Mouse (Mus musculus) layer of hippocampus, adult 11-12 months (tissue): ENCODE measurements at regions not wholly inside any gene's neighbourhood (a gene's known extent, or its start where the extent isn't known, plus 50 kb on each side); places are given as distances from the start of the nearest gene placed in this dataset.
A peak's percentile ranks its signal among the peaks of the same experiment; 100 is the strongest.
"Not testable (repeated sequence)": the region's sequence is repeated elsewhere in the genome, so short reads cannot be mapped to it uniquely, and the experiment has no call there.

Source experiments
- DNase-seq: peaks from one replicate; pipeline ENCODE4 v3.0.0; 2022; ENCODE audit warnings: low spot score

DNA sequence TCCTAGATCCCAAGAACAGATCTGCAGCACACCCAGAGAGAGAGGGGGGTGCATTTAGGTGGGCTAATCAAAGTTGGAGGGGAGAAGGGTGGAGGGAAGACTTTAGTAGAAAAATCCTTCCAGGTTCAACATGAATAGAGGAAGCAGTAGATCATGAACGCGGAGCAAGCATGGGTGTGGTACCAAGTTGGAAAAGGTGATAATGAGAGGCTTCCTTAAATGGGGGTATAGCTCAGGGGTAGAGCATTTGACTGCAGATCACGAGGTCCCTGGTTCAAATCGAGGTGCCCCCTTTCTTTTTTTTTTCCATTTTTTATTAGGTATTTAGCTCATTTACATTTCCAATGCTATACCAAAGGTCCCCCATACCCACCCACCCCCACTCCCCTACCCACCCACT, 54.0 kb upstream of the Krba1 start:
- not testable (repeated sequence) for DNase-seq

DNA sequence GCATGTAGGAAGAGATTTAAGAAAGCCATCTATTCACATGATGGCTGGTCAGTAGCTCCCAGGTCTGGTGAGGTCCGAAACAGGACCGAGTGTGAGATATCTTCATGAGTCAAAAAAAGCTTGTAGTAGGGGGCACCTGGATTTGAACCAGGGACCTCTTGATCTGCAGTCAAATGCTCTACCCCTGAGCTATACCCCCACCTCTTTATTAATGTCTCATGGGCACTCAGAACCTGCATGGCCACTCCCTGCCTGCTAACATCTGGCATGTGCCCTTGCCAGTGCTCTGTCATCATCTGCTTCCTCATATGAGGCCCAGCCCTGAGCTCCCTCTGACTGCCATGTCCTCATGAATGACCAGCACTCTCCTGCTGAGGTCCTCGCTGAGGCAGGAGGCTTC, 58.4 kb upstream of the Krba1 start:
- not testable (repeated sequence) for DNase-seq

DNA sequence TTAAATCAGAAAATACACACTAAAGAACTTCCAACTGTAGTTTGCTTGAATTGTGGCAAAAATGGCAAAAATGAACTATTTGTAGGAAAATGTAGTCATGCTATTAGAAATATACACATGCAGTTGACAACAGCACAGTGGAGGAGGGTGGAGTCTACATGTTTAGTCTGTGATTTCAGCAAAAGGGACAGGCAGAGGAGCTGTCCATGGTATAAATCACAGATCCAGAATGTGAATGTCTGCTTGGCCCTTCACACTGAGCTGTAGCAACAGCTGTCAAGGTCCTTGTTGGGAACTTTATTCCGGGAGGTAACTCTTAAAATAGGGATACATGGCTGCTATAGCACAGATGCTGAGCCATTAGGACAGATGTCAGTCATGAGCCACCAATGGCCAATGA, 107.4 kb upstream of the Krba1 start:
- no peak for DNase-seq

DNA sequence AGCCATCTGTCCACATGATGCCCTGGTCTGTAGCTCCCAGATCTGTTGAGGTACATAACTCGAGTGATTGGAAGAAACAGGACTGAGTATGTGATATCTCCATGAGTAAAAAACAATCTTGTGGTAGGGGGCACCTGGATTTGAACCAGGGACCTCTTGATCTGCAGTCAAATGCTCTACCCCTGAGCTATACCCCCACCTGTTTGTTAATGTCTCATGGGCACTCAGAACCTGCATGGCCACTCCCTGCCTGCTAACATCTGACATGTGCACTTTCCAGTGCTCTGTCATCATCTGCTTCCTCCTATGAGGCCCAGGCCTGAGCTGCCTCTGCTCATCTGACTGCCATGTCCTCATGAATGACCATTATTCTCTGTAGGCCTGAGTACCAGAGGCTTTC, 115.7 kb upstream of the Krba1 start:
- DNase-seq, result not testable (repeated sequence)

DNA sequence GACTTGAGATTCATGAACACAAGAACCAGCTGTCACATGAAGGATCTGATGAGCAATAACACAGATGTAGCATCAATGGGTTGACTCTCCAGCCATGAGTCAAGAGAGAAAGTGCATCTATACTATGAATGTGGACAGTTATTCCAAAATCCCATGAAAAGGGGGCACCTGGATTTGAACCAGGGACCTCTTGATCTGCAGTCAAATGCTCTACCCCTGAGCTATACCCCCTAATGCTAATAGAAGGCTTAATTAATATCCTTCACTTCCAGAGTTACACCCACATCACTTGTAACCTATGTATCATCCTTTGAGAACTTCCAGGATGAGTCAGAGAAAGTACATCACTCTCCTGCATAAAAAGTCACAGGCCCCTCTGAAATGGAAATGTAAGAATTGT, 133.8 kb upstream of the Krba1 start:
- not testable (repeated sequence) for DNase-seq

DNA sequence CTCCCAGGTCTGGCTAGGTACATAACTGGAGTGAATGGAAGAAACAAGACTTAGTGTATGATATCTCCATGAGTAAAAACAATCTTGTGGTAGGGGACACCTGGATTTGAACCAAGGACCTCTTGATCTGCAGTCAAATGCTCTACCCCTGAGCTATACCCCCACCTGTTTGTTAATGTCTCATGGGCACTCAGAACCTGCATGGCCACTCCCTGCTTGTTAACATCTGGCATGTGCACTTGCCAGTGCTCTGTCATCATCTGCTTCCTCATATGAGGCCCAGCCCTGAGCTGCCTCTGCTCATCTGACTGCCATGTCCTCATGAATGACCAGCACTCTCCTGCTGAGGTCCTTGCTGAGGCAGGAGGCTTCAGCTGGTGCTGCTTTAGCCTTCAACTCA, 142.4 kb upstream of the Krba1 start:
- not testable (repeated sequence) for DNase-seq

DNA sequence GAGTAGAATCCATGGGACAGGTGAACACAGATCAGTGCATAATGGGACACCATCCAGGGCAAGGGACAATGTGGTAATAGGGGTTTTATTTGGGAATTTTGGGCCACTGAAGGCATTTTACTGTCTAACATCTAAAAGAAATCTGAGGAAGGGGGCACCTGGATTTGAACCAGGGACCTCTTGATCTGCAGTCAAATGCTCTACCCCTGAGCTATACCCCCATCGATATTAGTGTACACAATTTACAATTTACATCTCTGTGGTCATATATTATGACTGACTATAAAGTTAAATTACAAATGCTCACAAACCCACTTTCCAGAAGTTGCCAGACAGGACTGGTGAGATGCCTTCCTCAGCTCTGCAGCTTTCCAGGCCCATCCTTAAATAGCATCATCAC, 143.4 kb upstream of the Krba1 start:
- no peak for DNase-seq

DNA sequence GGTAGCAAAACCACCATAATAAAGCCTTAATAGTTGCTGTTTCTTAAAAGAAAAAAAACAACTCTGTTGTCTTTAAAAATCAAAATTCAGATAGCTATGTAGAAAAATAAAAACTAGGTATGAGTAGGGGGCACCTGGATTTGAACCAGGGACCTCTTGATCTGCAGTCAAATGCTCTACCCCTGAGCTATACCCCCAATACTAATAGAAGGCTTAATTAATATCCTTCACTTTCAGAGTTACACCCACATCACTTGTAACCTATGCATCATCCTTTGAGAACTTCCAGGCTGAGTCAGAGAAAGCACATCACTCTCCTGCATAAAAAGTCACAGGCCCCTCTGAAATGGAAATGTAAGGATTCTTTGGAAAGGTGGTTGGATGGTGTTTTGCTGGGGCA, 151.2 kb upstream of the Krba1 start:
- not testable (repeated sequence) for DNase-seq

DNA sequence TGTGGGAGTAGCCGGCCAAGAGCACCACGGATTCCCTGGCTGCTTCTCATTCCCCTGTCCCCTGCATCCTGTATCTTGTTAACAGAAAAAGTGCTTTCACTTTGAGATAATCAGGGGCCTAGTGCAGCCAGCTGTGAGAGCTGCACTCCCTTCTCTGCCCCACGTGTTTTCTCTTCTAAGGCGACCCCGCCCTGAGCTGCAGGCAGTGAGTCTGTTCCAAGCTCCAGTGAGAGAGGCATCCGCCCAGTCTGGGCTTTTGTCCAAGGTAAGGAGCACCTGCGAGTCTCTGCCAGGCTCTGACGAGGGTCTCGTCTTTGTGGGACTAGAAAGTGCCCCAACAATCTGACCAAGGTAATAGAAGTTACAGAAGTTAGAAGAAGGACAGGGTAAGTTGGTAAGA, 141.0 kb upstream of the Zfp746 start:
- DNase-seq, result no peak

DNA sequence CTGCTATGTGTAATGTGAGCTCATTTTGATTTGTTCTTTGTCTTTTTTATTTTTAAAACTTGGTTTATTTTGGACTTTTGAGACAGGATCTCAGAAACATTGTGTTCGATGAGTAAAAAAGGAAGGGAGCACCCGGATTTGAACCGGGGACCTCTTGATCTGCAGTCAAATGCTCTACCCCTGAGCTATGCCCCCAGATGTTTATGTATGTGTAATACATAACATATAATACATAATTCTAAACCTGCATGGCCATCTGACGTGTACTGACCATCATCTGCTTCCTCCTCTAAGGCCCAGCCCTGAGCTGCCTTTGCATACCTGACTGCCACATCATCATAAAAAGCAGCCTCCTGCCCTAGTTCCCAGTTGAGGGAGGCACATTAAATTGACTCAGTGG, 137.8 kb upstream of the Zfp746 start:
- no peak for DNase-seq

DNA sequence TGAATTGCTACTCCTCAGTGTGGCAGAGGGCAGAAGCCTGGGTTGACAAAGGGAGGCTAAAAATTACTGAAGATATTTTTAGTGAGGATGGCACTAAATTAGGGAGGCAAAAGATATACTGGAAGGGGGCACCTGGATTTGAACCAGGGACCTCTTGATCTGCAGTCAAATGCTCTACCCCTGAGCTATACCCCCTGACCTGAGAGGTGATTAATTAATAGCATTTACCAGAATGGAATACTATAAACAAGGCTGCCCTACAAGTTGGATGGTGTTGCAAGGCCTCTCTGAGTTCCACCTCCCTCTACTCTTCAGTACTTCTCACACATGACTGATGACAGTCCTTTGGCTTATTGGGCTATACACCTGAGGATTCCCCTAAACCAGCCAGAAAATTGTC, 136.6 kb upstream of the Zfp746 start:
- no peak for DNase-seq

DNA sequence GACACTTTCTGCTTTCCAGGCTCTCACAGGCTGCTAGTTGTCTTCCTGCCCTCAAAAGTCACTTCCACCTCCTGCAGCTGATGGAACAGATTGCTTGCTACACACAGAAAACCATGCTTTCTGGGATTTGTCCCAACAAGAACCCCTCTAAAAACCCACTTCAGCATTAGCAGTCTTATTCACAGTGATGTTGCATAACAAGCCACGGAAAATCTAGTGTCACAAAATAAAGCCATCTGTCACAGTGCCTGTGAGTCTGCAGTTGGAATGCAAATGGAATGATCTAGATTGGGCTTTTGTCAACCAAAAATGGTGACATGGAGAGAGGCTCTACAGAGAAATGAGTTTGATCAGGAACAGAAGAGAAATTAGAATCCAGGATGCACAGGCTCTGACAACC, 135.4 kb upstream of the Zfp746 start:
- peak; percentile 71 for DNase-seq

DNA sequence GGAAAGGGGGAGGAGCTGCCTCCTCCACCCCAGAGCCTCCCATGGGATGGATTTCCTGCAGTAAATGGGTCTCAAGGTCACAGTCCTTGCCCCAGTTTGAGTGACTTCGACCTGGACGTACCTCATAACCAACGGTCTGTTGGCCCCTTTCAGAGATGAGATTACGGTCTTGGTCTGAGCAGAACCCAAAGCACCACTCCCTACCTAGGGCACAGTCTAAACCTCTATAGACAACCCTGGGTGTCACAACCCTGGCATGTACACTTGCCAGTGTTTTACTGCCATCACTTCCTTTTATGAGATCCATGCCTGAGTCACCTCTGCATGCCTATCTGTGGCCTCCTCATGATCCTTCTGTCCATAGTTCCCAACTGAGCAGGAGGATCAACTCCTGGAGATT, 128.8 kb upstream of the Zfp746 start:
- DNase-seq, result no peak

DNA sequence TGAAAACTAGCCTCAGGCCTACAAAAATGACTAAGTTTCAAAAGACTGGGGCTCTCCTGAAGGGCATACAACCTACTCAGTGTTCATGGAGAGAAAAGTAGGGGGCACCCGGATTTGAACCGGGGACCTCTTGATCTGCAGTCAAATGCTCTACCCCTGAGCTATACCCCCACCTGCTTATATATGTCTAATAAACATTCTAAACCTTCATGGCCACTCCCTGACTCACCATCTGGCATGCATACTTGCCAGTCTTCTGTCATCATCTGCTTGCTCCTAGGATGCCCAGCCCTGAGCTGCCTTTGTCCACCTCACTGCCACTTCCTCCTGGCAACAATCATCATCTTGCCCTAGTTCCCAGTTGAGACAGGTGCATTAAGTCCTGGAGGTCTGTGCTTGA, 123.3 kb upstream of the Zfp746 start:
- no peak for DNase-seq

DNA sequence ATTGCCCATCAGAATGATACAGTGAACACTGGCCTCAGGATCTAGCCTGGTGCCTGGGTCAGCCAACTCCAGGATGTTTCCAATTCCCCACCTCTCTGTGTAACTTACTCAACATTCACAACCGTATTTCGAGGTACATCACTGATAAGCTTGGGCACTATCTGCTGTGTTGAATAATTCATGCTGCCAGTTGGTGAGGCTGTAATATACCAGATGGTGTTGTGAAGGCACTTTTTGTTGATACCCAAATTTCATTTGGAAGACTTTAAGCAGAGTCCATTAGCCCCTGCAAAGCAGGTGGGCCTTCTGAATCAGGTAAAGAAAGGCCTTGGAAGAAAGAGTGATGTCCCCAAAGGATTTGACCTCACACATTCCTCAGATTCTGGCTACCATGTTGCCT, 122.7 kb upstream of the Zfp746 start:
- DNase-seq, result peak; percentile 23

DNA sequence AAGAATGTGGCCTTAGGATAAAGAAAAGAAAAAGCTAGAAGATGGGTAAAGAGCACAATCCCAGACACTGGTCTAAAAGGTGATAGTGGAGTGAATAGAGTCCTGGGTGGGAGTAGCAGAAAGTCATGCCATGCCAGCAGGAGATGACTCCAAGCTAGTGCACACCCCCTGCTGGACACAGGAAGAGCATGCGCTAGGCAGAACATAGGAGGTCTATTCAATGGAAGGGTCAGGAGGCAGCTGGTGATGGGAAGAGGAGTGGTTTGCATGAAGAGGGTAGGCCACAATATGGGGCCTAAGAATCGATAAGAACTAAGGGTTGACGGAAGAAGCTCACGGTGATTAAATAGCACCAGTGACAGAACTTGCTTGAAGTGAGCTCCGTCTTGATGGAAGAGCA, 119.3 kb upstream of the Zfp746 start:
- no peak for DNase-seq

DNA sequence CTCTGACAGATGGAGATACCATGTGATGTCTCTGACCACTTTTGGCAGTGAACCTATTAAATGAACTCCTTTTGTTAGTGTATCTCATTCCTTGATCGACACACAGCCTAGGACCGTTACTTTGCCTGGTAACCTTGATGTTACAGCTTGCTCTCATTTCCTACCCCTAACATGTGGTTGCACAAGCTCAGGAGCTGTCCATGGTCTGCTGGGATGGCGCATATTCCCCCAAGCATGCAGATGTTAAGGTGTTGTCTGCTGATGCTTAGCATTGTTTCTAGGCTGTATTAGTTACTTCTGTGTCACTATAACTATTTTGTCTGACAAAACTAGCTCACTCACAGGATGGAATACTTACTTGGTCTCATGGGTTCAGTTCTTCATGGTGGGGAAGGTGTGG, 113.6 kb upstream of the Zfp746 start:
- DNase-seq, result no peak

DNA sequence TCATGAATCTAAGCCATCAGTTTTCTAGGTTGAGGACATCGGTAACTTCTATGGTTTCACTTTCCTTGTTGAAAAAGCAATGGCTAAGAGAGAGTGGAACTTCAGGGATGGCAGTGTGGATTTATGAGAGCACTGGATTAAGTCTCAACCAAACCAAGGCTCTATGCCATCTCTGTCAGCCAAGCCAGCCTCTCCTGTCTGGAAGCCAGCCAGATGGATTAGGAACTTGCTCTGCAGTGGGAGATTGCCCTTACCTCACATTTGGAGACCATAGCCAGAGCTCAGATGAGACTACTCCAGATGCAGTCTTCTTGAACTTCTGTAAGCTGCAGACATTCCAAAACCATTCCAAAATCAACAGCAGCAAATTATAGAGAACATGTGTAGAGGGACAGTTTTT, 112.4 kb upstream of the Zfp746 start:
- no peak for DNase-seq

DNA sequence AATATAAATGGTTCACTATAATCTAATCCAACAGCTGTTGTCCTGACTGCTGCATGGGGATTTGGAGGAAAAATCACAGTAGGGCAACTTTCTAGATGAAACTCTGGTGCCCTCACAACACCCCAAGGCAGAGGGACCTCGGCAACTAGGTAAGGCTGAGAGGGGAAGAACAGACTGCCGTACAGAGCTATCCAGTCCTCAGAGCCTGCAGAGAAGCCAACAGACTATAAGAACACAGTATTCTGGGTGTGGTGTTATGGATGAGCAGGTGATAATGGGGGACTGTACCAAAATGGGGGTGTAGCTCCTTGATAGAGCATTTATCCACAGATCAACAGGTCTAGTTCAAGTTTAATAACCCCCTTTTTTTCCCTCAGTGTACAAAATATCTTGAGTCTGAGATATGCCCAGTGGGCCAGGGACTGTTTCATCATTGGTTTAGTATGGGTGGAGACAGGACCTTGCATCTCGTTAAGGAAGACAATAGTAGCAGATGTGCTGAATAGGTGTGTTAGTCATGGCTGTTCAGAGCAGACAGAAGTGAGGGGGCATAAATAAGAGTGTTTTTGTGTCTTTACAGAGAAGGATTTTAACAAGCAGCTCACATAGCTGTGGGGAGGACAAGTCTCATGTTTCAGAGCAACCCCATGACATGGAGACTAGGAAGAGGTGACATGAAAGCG, 111.4 kb upstream of the Zfp746 start:
- no peak for DNase-seq

DNA sequence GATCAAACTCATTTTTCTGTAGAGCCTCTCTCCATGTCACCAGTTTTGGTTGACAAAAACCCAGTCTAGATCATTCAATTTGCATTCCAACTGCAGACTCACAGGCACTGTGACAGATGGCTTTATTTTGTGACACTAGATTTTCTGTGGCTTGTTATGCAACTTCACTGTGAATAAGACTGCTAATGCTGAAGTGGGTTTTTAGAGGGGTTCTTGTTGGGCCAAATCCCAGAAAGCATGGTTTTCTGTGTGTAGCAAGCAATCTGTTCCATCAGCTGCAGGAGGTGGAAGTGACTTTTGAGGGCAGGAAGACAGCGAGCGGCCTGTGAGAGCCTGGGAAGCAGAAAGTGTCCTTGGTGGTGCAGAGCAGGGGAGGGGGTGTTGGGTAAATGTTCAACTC, 102.0 kb upstream of the Zfp746 start:
- DNase-seq, result peak; percentile 31

DNA sequence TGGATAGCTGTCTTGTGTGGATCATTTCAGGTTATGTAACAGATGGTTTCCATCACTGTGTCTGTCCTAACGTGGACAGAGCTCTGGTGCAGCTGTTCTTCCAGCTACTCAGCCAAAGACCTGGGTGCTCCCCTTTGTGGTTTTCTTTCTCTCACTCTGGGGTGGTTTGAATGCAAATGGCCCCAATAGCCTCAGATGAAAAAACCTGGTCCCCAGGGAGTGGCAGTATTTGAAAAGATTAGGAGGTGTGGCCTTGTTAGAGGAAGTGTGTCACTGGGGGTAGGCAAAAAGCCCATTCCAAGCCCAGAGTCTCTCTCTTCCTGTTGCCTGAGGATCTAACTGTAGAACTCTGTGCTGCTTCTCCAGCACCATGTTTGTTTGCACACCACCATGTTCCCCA, 98.9 kb upstream of the Zfp746 start:
- no peak for DNase-seq

DNA sequence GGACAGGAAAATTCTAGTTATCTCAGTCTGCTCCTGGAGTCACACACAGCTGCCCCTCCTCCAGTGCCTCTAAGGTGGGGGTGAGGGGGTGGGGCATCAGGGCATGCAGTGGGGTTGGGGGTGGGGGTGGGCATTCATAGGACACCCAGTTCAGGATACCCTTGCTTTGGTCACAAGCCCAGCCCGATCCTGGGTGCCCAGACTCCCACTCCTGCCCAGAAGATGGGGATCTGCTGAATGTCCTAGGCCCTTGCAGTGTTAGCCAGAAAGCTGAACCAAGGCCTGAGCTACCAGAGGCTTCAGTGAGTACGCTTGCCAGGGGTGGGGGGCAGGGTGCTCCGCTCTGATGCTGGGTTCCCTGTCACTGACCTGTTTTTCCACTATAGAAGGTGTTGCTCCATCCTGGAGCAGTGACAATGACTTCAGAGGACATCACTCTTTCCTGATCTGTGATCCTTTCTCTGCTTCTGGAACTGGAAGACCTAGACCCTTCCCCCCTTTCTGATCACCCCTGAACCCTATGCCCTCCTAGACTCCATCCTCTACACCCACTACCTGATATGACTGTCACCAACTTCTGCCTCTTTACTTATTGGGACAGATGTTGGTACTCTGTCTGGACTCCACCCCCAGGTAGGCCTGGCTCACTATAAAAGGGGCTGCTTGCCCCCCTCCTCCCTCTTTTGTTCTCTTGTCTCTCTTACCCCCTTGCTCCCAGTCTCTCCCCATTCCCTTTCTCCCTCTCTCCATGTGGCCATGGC, 92.1 kb upstream of the Zfp746 start:
- DNase-seq, result no peak

DNA sequence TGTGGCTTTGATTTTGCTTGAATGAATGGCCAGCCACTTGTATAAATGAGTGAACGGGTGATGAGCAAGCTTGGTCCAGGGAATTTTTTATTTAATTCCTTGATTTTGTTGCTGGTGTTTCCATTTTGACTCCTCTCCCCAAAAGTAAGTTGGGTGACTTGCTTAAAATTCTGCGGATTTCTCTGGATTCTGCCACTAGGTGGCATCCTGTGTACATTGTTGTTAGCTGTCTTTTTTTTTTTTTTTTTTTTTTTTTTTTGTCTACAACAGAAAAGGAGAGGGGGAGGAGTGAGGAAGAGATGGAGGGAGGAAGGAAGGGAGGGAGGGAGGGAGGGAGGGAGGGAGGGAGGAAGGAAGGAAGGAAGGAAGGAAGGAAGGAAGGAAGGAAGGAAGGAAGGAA, 91.5 kb upstream of the Zfp746 start:
- peak; percentile 81 for DNase-seq

DNA sequence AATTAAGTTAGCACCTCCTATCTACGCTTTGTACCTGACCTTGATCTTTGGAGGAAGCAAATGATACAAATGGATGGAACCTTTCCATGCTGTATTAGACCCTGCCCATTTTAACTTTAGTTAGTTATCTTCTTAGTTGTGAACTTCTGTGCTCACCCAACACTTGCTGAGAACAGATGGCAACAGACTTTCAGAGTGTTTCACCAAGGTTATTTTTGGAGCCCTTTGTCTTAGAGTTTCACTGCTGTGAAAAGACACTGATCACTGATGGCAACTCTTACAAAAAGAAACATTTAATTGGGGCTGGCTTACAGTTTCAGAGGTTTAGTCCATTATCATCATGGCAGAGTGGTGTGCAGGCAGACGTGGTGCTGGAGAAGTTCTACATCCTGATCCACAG, 88.8 kb upstream of the Zfp746 start:
- DNase-seq, result peak; percentile 2
